ENCODE assay signal across 8 mouse cellular contexts in the genomic region with DNA sequence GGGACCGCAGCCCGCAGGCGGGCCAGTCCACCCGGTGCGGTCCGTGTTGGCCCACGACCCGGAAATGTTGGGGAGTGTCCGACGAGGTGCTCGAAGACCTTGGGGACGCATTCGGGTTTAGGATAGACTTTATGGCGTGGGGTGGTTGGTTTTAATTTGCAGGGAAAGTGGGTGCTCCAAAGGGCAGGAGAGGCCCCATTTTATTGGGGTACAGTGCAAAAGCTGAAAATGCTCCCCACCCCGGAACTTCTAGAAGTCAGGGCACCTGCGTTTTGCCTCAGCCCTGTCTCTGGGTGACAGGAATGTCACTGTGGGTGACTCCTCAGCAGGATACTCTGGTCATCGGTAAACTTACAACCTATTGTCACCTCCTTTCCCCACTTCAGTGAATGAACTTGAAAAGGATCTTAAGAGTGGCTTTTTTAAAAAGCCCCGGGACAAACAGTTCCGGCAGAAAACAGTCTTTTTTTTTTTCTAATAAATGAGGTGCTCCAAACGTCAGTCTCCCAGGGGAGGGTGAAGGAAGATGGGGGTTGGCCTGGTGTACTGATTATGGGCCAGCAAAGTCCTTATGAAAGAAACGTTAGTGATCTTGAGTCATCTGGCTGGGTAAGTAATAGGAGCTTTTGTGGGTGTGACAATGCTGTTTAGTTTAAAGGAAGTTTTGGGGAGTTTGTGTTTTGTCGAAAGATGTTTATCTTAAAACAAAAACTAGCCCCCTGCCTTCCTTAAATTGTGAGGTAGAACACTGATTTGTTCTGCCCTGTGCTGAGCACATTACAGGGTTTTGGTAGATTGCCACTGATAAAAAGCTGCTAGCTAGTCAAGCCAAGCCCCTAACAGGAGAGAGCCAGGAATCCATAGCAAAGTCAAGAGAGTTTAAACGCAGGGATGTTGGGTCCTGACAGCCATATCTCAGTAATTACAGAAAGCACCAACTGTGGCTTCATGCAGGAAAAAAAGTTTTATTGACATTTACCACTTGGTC. TPM values are rescaled to one million over a fixed set of nuclear protein-coding genes. Genes with fewer than 3 reads are reported as not detected.
DNase-seq lines count a peak whose midpoint lies in the region; ATAC-seq lines count a peak whose summit lies in the region.

No protein-coding gene starts in this region.

- peak overlapping the region; percentile 94 for H3K9ac ChIP-seq in forebrain, embryonic 16.5 days (replicated peaks; ENCODE audit: low read depth, low read length)
- H3K9ac ChIP-seq in intestine, embryonic 14.5 days (ENCODE audit: low read length): peak overlapping the region; percentile 93

- no peaks in the 10 kb centered on the region for H3K27me3 ChIP-seq in forebrain, embryonic 16.5 days (replicated peaks; ENCODE audit: control insufficient read depth, insufficient read depth, low read length)
- no peaks in the 10 kb centered on the region for H3K27me3 ChIP-seq in intestine, embryonic 14.5 days (replicated peaks; ENCODE audit: control insufficient read depth, insufficient read depth, low read length)
- H3K27me3 ChIP-seq in megakaryocyte, embryonic 14.5 days (replicated peaks): peaks cover 50% of the 10 kb centered on the region

- H3K4me3 ChIP-seq in forebrain, embryonic 16.5 days (replicated peaks; ENCODE audit: low read length): peak overlapping the region; percentile 80
- H3K4me3 ChIP-seq in intestine, embryonic 14.5 days (ENCODE audit: low read depth, low read length): peak overlapping the region; percentile 76
- peak overlapping the region; percentile 92 for H3K4me3 ChIP-seq in megakaryocyte, embryonic 14.5 days (replicated peaks)

- 4% methylated on average over 23 of the region's 23 CpGs for WGBS in forebrain, embryonic 16.5 days
- WGBS in intestine, embryonic 14.5 days: 4% methylated on average over 23 of the region's 23 CpGs

- ATAC-seq in forebrain, embryonic 16.5 days: no peak
- ATAC-seq in intestine, embryonic 14.5 days (replicated peaks; ENCODE audit: low FRiP score, low TSS enrichment, low read depth): peak; percentile 24; the same call in 1 of the 2 replicates
- ATAC-seq in inflammation-experienced regulatory T-cells, adult 6 months: no peak
- ATAC-seq in frontal cortex, adult (ENCODE audit: low TSS enrichment): no peak

- H3K36me3 ChIP-seq in forebrain, embryonic 16.5 days (ENCODE audit: control insufficient read depth, insufficient read depth): no peaks in the 10 kb centered on the region
- no peaks in the 10 kb centered on the region for H3K36me3 ChIP-seq in intestine, embryonic 14.5 days (ENCODE audit: control insufficient read depth, insufficient read depth, low read length)
- H3K36me3 ChIP-seq in megakaryocyte, embryonic 14.5 days (replicated peaks; ENCODE audit: low read length): no peaks in the 10 kb centered on the region

- H3K27ac ChIP-seq in forebrain, embryonic 16.5 days (ENCODE audit: low read length): peak overlapping the region; percentile 92; the same call in 1 of the 2 replicates
- peak overlapping the region; percentile 93; the same call in 1 of the 2 replicates for H3K27ac ChIP-seq in intestine, embryonic 14.5 days (ENCODE audit: low read depth)

- no peaks in the 10 kb centered on the region for H3K9me3 ChIP-seq in forebrain, embryonic 16.5 days (ENCODE audit: control insufficient read depth, low read length)
- no peaks in the 10 kb centered on the region for H3K9me3 ChIP-seq in intestine, embryonic 14.5 days (ENCODE audit: control insufficient read depth, low read length)
- H3K9me3 ChIP-seq in megakaryocyte, embryonic 14.5 days: no peaks in the 10 kb centered on the region

- H3K4me1 ChIP-seq in forebrain, embryonic 16.5 days (replicated peaks; ENCODE audit: control insufficient read depth, insufficient read depth, low read length): peaks cover 20% of the 10 kb centered on the region
- H3K4me1 ChIP-seq in intestine, embryonic 14.5 days (replicated peaks; ENCODE audit: control insufficient read depth, insufficient read depth, low read length): peaks cover 16% of the 10 kb centered on the region; the same call in 1 of the 2 replicates
- H3K4me1 ChIP-seq in megakaryocyte, embryonic 14.5 days: peaks cover 41% of the 10 kb centered on the region

- peak; percentile 2 to 3 for DNase-seq in thymus, adult 18-20 months
- DNase-seq in thymus, postnatal 10 days (ENCODE audit: low spot score in 2 of 2): no peak
- no peak for DNase-seq in intestine, embryonic 14.5 days (ENCODE audit: low spot score)
- no peak for DNase-seq in adrenal gland, adult (ENCODE audit: inconsistent age in 2 of 2, low spot score in 1 of 2)

- H3K4me2 ChIP-seq in forebrain, embryonic 16.5 days (ENCODE audit: low read length): peak overlapping the region; percentile 64
- peak overlapping the region; percentile 86 for H3K4me2 ChIP-seq in intestine, embryonic 14.5 days (ENCODE audit: low read length)

RNA-seq across cellular contexts. Expression of a gene that starts 39.1 kb away (rescaled TPM):
- 30.6 and 30.8 TPM in 2 replicates for polyA plus RNA-seq in forebrain, embryonic 16.5 days (2015; fragmentation: Nextera tagmentation; extraction: Ambion mirVana)
- polyA plus RNA-seq in intestine, embryonic 14.5 days (2014; fragmentation: Nextera tagmentation; extraction: Ambion mirVana): 25.5 and 25.7 TPM in 2 replicates
- polyA plus RNA-seq in megakaryocyte, embryonic 14.5 days (2012; ENCODE audit: insufficient read depth, low replicate concordance): 0.21 TPM in 1 of 2 replicates, not detected in the other
- polyA plus RNA-seq in inflammation-experienced regulatory T-cells, adult 6 months (2017; shearing (Covaris generic)): under 1 TPM in 2 of 3 experiments, not detected in 1; 0.12 to 0.78 TPM

Comparison
In these comparisons a context has a peak if more than half of its experiments do, and no peak if none do; other contexts are left out.
1. DNase-seq: peak in thymus, adult 18-20 months (2 of 2); none in thymus, postnatal 10 days (0 of 2), intestine, embryonic 14.5 days (single experiment) and adrenal gland, adult (0 of 2).
2. RNA of a gene that starts 39.1 kb away (polyA plus RNA-seq): 30.6 to 30.8 TPM in forebrain, embryonic 16.5 days and 25.5 to 25.7 TPM in intestine, embryonic 14.5 days; 0.21 TPM in megakaryocyte, embryonic 14.5 days and 0.12 to 0.78 TPM in inflammation-experienced regulatory T-cells, adult 6 months; every median in the first group is over 10 times any median in the second.
3. Peak in every context shown above with its lines, with median percentiles within 50 percentile points of each other: H3K4me3 ChIP-seq.